Mouse (Mus musculus) bone marrow macrophage, adult 2 months (primary cell): ENCODE data around the gene Enpp1.

Experiments used
- CTCF ChIP-seq: IDR thresholded peaks from 2 replicates; pipeline ENCODE4 v1.5.1; 2012; ENCODE audit warnings: low read depth, mild to moderate bottlenecking, low read length, moderate library complexity
- POLR2A ChIP-seq: IDR thresholded peaks from 2 replicates; pipeline ENCODE4 v1.6.1; 2012; ENCODE audit warnings: mild to moderate bottlenecking, low read depth, low read length, borderline replicate concordance

DNA sequence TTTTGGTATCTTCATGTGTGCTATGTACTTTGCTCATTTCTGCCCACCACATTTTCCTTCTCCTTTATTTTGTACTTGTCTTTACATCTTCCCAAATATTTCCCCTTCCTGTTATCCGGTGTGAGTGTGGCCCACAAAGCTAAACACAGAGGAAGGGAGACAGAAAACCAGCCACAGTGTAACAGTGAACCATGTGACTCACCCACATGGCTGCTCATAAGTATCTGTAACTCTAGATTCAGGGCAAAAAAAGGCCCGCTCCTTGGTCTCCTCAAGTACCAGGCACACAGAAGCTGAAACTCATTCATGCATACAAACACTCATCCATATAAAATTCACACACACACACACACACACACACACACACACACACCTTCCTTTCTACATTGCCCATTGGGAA is 108.9 kb downstream of the Enpp1 start:
- no peak for TF ChIP-seq POLR2A
- no peak for TF ChIP-seq CTCF
